Mouse (Mus musculus) kidney, embryonic 15.5 days (tissue): ENCODE results near the gene Cript. TPM values are rescaled to one million over a fixed set of nuclear protein-coding genes. Genes with fewer than 3 reads are reported as not detected.

Experiments
- ATAC-seq: fragments of 200-750 bp; cut with Nextera tagmentation; replicated peaks from 2 replicates; pipeline ENCODE4 v1.8.0; 2017; ENCODE audit warnings: moderate TSS enrichment; ENCODE audit not compliant: low FRiP score
- H3K27ac ChIP-seq: fragments of 300-500 bp; sonication (generic); 2 replicates; pipeline ENCODE4 v1.5.1; 2015; ENCODE audit warnings: mild to moderate bottlenecking, inconsistent platforms
- H3K27me3 ChIP-seq: fragments of 300-500 bp; sonication (generic); 2 replicates; pipeline ENCODE4 v1.6.1; 2015; ENCODE audit warnings: inconsistent platforms
- H3K36me3 ChIP-seq: fragments of 300-500 bp; sonication (generic); 2 replicates; pipeline ENCODE4 v1.6.1; 2015; ENCODE audit warnings: inconsistent platforms
- H3K4me1 ChIP-seq: fragments of 300-500 bp; sonication (generic); 2 replicates; pipeline ENCODE4 v1.6.1; 2015; ENCODE audit warnings: inconsistent platforms
- H3K4me2 ChIP-seq: fragments of 300-500 bp; sonication (generic); 2 replicates; pipeline ENCODE4 v1.6.1; 2015; ENCODE audit warnings: moderate library complexity, mild to moderate bottlenecking, inconsistent platforms
- H3K4me3 ChIP-seq: fragments of 300-500 bp; sonication (generic); replicated peaks from 2 replicates; pipeline ENCODE4 v1.5.1; 2015; ENCODE audit warnings: mild to moderate bottlenecking, inconsistent platforms
- H3K9ac ChIP-seq: fragments of 300-500 bp; sonication (generic); 2 replicates; pipeline ENCODE4 v1.6.1; 2015; ENCODE audit warnings: mild to moderate bottlenecking, inconsistent platforms
- H3K9me3 ChIP-seq: fragments of 300-500 bp; sonication (generic); replicated peaks from 2 replicates; pipeline ENCODE4 v1.6.1; 2016; ENCODE audit warnings: inconsistent platforms
- WGBS: fragments of 180-500 bp; shearing (Covaris S2); methylation state at CpG from one replicate; pipeline ENCODE4 v1.1.7; 2015; ENCODE audit warnings: mixed read lengths; 5-methylcytosine and 5-hydroxymethylcytosine counted together
- polyA plus RNA-seq: library from polyadenylated mRNA; unstranded; fragments of >200 nt; fragmentation: Nextera tagmentation; extraction: Ambion mirVana; gene quantifications from 2 replicates; pipeline ENCODE4 v1.2.1, GENCODE M21; 2015

The Cript gene
- polyA plus RNA-seq: 136 and 147 TPM in 2 replicates

DNA sequence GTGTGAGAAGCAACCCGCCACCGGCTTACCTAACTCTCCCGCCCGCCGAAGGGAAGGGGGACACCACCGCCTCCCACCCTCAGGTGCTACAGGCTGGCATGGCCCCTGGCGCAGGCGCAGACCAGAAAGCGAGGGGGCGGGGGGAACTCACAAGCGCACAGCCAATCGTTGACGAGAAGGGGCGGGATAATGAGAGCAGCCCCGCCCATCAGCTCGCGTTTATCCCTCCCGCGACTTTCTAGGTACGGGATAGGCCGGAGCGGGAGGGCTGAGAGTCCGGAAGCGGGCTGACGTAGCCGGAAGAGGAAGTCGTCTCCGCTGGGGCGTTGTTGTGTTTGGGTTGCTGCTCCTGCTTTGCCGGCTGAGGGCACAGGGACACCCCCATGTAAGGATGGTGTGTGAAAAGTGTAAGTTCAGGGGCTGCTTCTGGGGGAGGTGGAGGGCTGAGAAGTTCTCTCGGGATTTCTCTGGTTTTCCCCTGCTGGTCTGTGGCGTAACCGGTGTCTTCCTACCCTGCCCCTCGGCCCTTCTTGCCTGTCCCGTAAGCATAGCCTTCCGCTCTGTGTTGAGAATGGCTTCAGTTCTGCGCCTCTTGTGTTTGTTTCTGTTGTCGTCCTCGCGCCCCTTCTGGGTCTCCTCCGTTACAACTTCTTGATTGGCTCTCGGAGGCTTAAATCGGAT, at the start of gene Cript, which contains the start of gene Pigf:
Gene Cript, plus strand, starts transcription at position 282 of the 681 bp plus-strand sequence.
Gene Pigf, minus strand, starts transcription at position 138 of the 681 bp plus-strand sequence.
- H3K36me3 ChIP-seq: peaks cover 32% of the 10 kb centered on the region
- WGBS: under 1% methylated on average over 43 of the region's 43 CpGs
- H3K4me3 ChIP-seq: peak within 1 kb of the TSS; percentile 73
- H3K4me2 ChIP-seq: peak within 1 kb of the TSS; percentile 86
- peak within 1 kb of the TSS; percentile 70 for H3K9ac ChIP-seq
- ATAC-seq: peak; percentile 100
- H3K9me3 ChIP-seq: no peaks in the 10 kb centered on the region
- peaks cover 16% of the 10 kb centered on the region for H3K4me1 ChIP-seq
- H3K27me3 ChIP-seq: no peaks in the 10 kb centered on the region
- H3K27ac ChIP-seq: peak within 1 kb of the TSS; percentile 49; the same call in 1 of the 2 replicates

DNA sequence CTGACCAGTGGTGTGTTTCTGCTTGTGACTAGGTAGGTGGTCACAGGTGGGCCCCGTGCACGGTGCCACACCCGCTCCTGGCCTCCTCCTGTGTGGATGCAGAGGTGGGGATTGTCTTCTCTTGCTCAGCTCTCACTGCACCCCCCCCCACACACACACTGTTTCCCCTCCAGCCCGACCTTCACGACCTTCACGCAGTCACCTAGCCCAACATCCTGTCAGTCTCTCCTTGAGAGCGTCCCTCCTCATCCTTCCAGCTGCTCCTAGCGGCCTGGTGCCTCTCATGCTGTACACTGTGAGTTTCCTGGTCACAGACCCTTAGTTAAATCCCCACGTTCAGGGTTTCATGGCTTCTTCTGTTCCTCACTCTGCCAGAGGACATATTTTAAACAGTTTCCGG, 49.0 kb upstream of the Cript start:
- WGBS: 71% methylated on average over 10 of the region's 10 CpGs
- no peak overlapping the region for H3K4me3 ChIP-seq
- peaks cover 72% of the 10 kb centered on the region for H3K36me3 ChIP-seq
- no peaks in the 10 kb centered on the region for H3K27me3 ChIP-seq
- no peak overlapping the region for H3K4me2 ChIP-seq
- H3K4me1 ChIP-seq: no peaks in the 10 kb centered on the region
- H3K9me3 ChIP-seq: no peaks in the 10 kb centered on the region
- H3K27ac ChIP-seq: no peak overlapping the region
- H3K9ac ChIP-seq: no peak overlapping the region
- ATAC-seq: no peak

DNA sequence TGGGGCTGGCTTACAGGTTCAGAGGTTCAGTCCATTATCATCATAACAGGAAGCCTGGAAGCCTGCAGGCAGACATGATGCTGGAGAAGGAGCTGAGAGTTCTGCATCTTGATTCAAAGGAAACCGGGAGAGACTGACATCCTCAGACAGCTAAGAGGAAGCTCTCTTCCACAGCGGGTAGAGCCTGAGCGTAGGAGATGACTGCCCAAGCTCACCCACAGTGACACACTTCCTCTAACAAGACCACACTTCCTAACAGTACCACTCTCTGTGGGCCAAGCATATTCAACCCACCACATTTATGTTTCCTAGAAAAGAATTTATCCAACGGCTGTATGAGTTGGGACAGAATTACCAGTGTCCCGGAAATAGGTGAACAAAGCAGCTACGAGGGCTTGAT, 46.9 kb upstream of the Cript start:
- Histone ChIP-seq H3K36me3 (peaks cover 67% of the 10 kb centered on the region), H3K9ac (no peak overlapping the region), H3K4me3 (no peak overlapping the region), H3K27ac (no peak overlapping the region), H3K9me3 (no peaks in the 10 kb centered on the region), H3K4me2 (no peak overlapping the region), H3K4me1 (0 out of 2 replicates have a peak, but pooled peaks cover 7% of the 10 kb centered on the region), H3K27me3 (no peaks in the 10 kb centered on the region)
- 84% methylated on average over 6 of the region's 6 CpGs for WGBS
- ATAC-seq: no peak

DNA sequence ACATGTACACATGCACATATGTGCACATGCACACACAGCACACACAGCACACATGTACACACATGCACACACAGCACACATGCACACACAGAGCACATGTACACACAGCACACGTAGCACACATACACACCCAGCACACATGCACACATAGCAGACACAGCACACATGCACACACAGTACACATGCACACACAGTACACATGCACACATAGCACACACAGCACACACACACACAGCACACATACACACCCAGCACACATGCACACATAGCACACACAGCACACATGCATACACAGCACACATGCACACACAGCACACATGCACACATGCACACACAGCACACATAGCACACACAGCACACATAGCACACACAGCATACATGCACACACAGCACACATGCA, 44.1 kb upstream of the Cript start:
- no peaks in the 10 kb centered on the region for H3K9me3 ChIP-seq
- ATAC-seq: no peak
- H3K4me2 ChIP-seq: no peak overlapping the region
- peaks cover 21% of the 10 kb centered on the region for H3K4me1 ChIP-seq
- 100% methylated on average over 1 of the region's 1 CpGs for WGBS
- H3K9ac ChIP-seq: no peak overlapping the region
- no peak overlapping the region for H3K4me3 ChIP-seq
- peaks cover 44% of the 10 kb centered on the region for H3K36me3 ChIP-seq
- no peak overlapping the region for H3K27ac ChIP-seq
- no peaks in the 10 kb centered on the region for H3K27me3 ChIP-seq

DNA sequence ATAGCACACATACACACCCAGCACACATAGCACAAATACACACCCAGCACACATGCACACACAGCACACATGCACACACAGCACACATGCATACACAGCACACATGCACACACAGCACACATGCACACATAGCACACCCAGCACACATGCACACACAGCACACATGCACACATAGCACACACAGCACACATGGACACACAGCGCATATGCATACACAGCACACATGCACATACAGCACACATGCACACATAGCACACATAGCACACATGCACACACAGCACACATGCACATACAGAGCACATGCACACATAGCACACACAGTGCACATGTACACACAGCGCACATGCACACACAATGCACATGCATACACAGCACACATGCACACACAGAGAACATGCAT, 43.6 kb upstream of the Cript start:
- Histone ChIP-seq H3K4me2 (no peak overlapping the region), H3K27ac (no peak overlapping the region), H3K36me3 (peaks cover 43% of the 10 kb centered on the region), H3K27me3 (no peaks in the 10 kb centered on the region), H3K9me3 (no peaks in the 10 kb centered on the region), H3K9ac (no peak overlapping the region), H3K4me3 (no peak overlapping the region), H3K4me1 (peaks cover 26% of the 10 kb centered on the region)
- WGBS: 99% methylated on average over 2 of the region's 2 CpGs
- ATAC-seq: no peak

DNA sequence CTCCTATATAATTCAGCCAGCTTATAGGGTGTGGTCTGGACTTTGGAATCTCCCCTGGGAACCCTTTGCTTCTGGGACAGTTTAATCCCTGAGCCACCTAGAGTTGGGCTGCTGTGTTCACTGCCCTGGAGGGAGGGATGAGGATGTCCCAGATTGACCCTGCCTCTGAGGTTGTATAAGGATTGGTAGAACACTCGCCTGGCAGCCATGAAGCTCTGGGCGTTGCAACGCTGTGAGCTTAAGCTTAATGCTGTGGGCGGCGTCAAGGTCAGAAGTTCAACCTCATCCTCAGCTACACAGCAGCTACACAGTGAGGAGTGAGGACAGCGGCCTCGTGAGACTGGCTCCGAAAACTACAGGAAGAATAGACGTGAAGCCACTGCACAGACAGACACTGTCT, 42.9 kb upstream of the Cript start:
- Histone ChIP-seq H3K27ac (no peak overlapping the region), H3K9me3 (no peaks in the 10 kb centered on the region), H3K9ac (no peak overlapping the region), H3K36me3 (peaks cover 43% of the 10 kb centered on the region), H3K4me1 (peaks cover 31% of the 10 kb centered on the region), H3K4me3 (no peak overlapping the region), H3K4me2 (no peak overlapping the region), H3K27me3 (no peaks in the 10 kb centered on the region)
- ATAC-seq: 0 out of 2 replicates have a peak, but pooled peaks have one; percentile 12
- WGBS: 55% methylated on average over 9 of the region's 9 CpGs

DNA sequence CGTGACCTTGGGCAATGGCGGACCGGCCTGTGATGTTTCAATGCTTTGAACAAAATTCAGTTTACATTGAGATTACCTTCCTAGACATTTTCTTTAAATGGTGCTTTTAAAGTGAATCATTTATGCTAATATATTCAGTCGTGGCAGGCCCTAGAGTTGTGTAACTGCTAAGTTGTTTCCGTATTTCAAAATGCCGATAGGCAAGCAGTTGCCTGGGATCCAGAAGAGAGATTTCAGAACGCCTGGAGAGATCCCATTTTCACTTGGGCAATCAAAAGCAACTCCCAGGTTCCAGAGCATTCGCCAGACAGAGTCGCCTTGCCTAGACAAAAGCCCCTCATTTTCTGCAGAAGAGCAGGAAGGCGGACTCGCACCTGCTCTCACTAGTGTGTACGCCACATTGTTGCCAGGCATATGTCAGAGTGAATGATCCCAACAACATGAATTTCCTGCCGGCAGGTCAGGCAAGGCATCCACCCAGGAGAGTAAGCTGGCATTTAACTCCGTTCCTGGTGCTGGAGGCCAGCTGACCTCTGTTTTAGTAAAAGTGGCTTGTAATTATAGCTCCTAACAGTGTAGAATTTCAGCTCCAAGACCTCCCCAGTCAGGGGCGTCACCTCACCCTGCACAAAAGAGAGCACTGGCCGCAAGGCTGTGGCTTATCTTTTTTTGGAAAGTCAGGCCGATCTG, 38.8 kb upstream of the Cript start:
- peak overlapping the region; percentile 35 for H3K4me2 ChIP-seq

DNA sequence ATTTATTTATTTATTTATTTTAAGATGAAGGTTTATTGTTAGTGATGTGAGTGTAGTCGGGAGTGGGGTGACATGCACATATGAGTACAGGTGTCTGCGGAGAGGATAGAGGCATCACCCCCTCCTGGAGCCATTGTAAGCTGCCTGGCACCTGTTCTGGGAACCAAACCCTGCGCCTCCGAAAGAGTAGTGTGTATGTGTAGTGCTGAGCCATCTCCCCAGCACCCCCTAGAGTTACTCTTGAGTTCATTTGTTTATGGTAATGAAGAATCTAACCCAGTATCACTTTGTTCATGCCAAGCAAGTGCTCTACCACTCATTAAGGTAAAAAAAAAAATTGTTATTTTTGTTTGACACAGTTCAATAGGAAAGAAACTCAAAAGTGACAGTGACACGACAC, 37.2 kb upstream of the Cript start:
- H3K4me3 ChIP-seq: no peak overlapping the region
- H3K27me3 ChIP-seq: no peaks in the 10 kb centered on the region
- ATAC-seq: no peak
- 79% methylated on average over 5 of the region's 5 CpGs for WGBS
- H3K9ac ChIP-seq: no peak overlapping the region
- H3K9me3 ChIP-seq: no peaks in the 10 kb centered on the region
- H3K36me3 ChIP-seq: peaks cover 5% of the 10 kb centered on the region; the same call in 1 of the 2 replicates
- no peak overlapping the region for H3K4me2 ChIP-seq
- no peak overlapping the region for H3K27ac ChIP-seq
- peaks cover 26% of the 10 kb centered on the region for H3K4me1 ChIP-seq

More for the DNA sequence above, 38.8 kb upstream of the Cript start:
- H3K4me3 ChIP-seq: no peak overlapping the region
- H3K36me3 ChIP-seq: peaks cover 16% of the 10 kb centered on the region
- ATAC-seq: no peak
- H3K4me1 ChIP-seq: peaks cover 31% of the 10 kb centered on the region
- H3K9ac ChIP-seq: no peak overlapping the region
- peak overlapping the region; percentile 34; the same call in 1 of the 2 replicates for H3K27ac ChIP-seq
- no peaks in the 10 kb centered on the region for H3K9me3 ChIP-seq
- 45% methylated on average over 17 of the region's 17 CpGs for WGBS
- no peaks in the 10 kb centered on the region for H3K27me3 ChIP-seq

DNA sequence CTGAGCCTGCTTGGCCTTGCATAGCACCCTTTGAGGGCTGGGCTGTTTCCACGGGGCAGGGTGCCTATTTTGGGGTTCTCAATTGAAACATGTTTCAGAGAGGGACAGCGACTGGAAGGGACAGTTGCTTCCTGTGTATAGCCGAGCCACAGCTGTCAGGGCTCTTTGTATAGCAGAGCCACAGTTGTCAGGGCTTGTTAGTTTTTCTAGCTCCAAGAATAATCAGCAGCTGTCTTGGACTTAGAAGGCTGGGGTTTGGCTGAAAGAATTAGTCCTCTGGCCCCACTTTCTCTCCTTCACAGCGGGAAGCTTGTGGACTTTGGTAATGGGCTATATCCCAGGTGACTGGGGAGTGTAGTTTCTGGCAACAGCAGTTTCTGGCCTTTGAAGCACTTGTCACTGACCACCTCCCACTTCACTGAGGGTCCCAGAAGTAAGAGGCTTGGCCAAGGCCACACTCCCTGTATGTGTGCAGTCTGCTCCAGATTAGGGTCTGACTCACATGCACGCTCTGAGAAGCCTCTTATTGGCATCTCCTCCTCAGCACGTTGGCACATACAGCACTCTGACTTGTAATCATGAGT, 36.7 kb upstream of the Cript start:
- Histone ChIP-seq H3K4me1 (peaks cover 22% of the 10 kb centered on the region), H3K27ac (no peak overlapping the region), H3K36me3 (peaks cover 1% of the 10 kb centered on the region; the same call in 1 of the 2 replicates), H3K4me3 (no peak overlapping the region), H3K9ac (no peak overlapping the region), H3K9me3 (no peaks in the 10 kb centered on the region), H3K4me2 (no peak overlapping the region), H3K27me3 (no peaks in the 10 kb centered on the region)
- ATAC-seq: no peak
- WGBS: 65% methylated on average over 6 of the region's 6 CpGs

DNA sequence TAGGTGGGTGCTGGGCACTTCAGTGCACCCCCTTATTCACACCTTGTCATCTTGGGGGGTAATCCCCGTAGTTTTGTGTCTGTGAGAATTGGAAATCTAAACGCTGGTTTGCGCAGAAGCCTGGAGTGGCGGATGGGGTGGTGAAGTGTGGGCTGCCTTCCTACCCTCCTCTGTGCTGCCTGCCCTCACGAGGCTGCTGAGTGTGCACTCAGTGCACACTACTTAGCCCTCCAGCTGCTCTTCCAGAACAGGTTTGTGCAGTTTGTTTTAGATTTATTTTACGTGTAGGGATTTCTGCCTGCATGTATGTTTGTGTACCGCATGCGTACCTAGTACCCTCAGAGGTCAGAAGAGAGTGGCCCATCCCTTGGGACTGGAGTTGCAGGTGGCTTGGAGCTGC, 34.0 kb upstream of the Cript start:
- WGBS: 87% methylated on average over 8 of the region's 8 CpGs
- Histone ChIP-seq H3K4me3 (no peak overlapping the region), H3K4me2 (no peak overlapping the region), H3K9me3 (no peaks in the 10 kb centered on the region), H3K27me3 (no peaks in the 10 kb centered on the region), H3K9ac (no peak overlapping the region), H3K4me1 (peaks cover 10% of the 10 kb centered on the region), H3K36me3 (0 out of 2 replicates have a peak, but pooled peaks cover 4% of the 10 kb centered on the region), H3K27ac (no peak overlapping the region)
- ATAC-seq: no peak

DNA sequence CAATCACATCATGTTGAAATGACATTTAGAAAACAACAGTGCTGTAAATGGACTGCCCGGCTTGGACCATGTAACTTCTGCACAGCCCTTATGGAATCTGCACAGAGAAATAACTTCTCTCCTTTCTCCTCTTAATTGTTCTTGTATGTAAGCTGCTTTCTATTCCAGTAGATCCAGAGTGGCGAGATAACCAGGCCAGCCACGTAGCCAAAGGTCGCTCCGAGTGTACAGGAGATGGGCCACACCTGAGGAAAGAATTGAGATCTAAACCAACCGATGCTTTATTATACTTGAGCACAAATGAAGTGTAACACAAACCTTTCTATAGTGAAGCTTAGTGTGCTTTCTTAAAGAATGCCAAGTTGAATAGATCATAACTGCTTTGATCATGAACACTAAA, 28.0 kb upstream of the Cript start:
- Histone ChIP-seq H3K9me3 (no peaks in the 10 kb centered on the region), H3K4me3 (no peak overlapping the region), H3K27ac (no peak overlapping the region), H3K36me3 (peaks cover 30% of the 10 kb centered on the region), H3K4me1 (no peaks in the 10 kb centered on the region), H3K4me2 (no peak overlapping the region), H3K27me3 (no peaks in the 10 kb centered on the region), H3K9ac (no peak overlapping the region)
- ATAC-seq: no peak
- WGBS: 90% methylated on average over 6 of the region's 6 CpGs

DNA sequence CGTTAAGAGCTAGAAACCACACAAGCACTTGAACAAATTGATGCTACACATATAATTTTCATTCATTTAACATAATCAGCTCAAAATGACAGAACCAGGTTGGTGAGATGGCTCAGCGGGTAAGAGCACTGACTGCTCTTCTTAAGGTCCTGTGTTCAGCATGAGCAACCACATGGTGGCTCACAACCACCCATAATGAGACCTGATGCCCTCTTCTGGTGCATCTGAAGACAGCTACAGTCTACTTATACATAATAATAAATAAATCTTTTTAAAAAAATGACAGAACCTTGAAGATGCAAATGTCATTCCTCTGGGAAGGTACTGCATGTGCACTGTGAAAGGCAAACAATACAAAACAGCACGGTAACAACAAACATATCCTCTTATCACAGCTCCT, 16.4 kb upstream of the Cript start:
- peaks cover 21% of the 10 kb centered on the region for H3K36me3 ChIP-seq
- no peaks in the 10 kb centered on the region for H3K27me3 ChIP-seq
- H3K4me2 ChIP-seq: no peak overlapping the region
- H3K9ac ChIP-seq: no peak overlapping the region
- no peak overlapping the region for H3K27ac ChIP-seq
- 90% methylated on average over 3 of the region's 3 CpGs for WGBS
- H3K4me3 ChIP-seq: no peak overlapping the region
- no peak for ATAC-seq
- H3K9me3 ChIP-seq: no peaks in the 10 kb centered on the region
- H3K4me1 ChIP-seq: no peaks in the 10 kb centered on the region
